Mouse (Mus musculus): ENCODE measurements around the gene Sema4d. TPM values are rescaled to one million over a fixed set of nuclear protein-coding genes. Genes with fewer than 3 reads are reported as not detected.

Sema4d gene
- polyA plus RNA-seq, 1 experiment from 2014 or later, result 12.3 TPM

DNA sequence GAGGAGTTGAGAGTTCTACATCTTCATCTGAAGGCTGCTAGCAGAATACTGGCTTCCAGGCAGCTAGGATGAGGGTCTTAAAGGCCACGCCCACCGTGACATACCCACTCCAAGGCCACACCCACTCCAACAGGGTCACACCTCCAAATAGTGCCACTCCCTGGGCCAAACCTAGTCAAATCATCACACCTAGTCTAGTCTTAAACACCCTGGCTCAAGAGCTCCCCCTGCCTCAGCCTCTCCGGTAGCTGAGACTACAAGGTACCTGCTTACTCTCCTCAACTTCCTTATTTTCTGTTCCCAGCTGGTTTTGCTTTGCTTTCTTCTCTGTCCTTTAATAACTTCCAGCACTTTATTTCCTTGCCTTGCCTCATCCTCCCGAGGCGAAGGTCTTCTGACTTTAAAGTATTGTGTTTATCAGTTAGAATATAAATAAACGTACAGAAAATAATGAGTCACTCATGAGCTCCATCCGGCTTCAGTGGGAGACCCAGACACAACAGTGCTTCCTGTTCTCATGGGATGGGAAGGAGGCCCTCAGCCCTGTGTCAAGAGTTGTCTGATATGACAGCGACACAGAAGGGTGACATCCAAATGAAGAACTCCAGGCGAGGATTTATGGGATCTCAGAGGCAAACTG is 22.4 kb upstream of the Sema4d start:
- WGBS, result 42% methylated on average over 9 of the region's 9 CpGs
- H3K27ac ChIP-seq (ENCODE audit: low read depth), result peak overlapping the region; percentile 78

DNA sequence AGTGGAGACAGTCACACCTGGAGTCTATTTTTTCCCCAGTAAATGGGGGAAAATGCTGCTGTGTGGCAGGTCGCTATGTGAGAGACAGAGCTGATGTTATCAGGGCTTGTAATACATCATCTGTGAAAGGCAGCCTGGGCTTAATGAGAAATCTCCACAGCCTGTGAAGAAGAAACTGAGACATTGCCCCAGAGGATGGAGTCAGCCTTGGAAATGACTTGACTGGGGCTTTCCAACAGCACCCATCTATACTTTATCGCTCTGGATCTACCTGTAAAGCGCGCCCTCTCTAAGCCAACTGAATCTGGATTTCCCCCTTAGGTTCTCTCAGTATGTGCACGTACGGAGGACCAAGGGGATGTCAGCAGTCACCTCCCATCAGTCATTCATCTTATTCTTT is 21.1 kb upstream of the Sema4d start:
- no peak overlapping the region for H3K4me3 ChIP-seq (ENCODE audit: low read depth, low read length)
- H3K27me3 ChIP-seq (ENCODE audit: insufficient read depth, low read length), result no peaks in the 10 kb centered on the region
- no peak overlapping the region for H3K4me2 ChIP-seq
- DNase-seq (no peak), ATAC-seq (ENCODE audit: insufficient read depth) (no peak)
- TF ChIP-seq CTCF (IDR thresholded peaks at IDR 0.05; ENCODE audit: low read depth), result no peak
- H3K4me1 ChIP-seq (ENCODE audit: insufficient read depth), result 0 out of 2 replicates have a peak, but pooled peaks cover 7% of the 10 kb centered on the region
- WGBS, result 82% methylated on average over 6 of the region's 6 CpGs
- no peaks in the 10 kb centered on the region for H3K36me3 ChIP-seq (ENCODE audit: insufficient read depth)
- no peak overlapping the region for H3K27ac ChIP-seq (ENCODE audit: low read depth)
- H3K9me3 ChIP-seq (ENCODE audit: low read depth, low read length), result no peaks in the 10 kb centered on the region
- no peak overlapping the region for H3K9ac ChIP-seq

More for the DNA sequence above, 22.4 kb upstream of the Sema4d start:
- H3K27me3 ChIP-seq (ENCODE audit: insufficient read depth, low read length), result no peaks in the 10 kb centered on the region
- peak; percentile 42 for TF ChIP-seq CTCF (IDR thresholded peaks at IDR 0.05; ENCODE audit: low read depth)
- no peaks in the 10 kb centered on the region for H3K36me3 ChIP-seq (ENCODE audit: insufficient read depth)
- H3K4me1 ChIP-seq (ENCODE audit: insufficient read depth), result 0 out of 2 replicates have a peak, but pooled peaks cover 7% of the 10 kb centered on the region
- peak; percentile 80 for ATAC-seq (ENCODE audit: insufficient read depth)
- H3K4me2 ChIP-seq, result no peak overlapping the region
- no peak overlapping the region for H3K9ac ChIP-seq
- peak; percentile 70 for DNase-seq
- no peak overlapping the region for H3K4me3 ChIP-seq (ENCODE audit: low read depth, low read length)
- H3K9me3 ChIP-seq (ENCODE audit: low read depth, low read length), result no peaks in the 10 kb centered on the region

DNA sequence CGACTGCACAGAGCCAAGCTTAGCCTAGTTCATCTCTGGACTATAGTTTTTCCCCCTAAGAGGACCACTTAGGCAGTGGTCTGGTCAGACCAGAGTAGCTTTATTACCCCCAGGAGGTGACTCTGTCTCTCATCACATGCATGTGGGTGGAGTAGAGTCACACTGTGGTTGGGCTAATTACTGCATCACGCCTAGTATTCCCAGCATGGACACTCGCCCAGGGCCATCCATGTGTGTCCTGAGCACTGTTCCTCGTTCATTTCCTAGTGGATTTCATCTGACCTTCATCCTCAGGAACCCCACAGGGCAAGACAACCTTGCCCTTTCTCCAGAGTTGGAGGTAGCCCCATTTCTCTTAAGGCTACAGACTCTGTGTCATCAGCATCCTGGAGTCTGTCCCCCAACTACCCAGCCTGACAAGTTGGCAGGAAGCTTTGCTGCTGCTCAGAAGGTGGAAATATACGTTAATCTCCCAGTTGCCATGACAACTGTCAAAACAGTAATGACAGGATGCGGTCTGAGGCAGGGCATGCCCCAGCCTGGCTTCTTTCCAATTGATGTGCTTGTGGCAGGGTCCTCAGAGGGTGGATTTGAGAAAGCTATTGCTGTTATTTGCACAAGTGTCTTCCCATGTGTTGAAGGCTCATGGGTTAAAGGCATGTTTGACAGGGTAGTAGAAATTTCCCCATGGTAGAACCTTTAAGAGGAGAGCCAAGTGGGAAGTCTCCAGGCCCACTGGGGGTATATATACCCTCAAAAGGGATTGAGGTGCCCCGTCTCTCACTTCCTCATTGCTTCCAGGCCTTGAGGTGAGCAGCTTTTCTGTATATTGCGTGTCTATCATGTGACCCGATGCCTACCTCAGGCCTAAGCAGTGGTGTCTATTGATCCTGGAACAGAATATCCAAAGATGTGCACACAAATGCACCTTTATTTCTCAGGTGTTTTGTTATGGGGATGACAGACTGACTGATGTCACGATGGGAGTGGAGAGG is 20.4 kb upstream of the Sema4d start:
- H3K27ac ChIP-seq (ENCODE audit: low read depth), result no peak overlapping the region
- 54% methylated on average over 10 of the region's 10 CpGs for WGBS
- H3K36me3 ChIP-seq (ENCODE audit: insufficient read depth), result no peaks in the 10 kb centered on the region
- no peak overlapping the region for H3K4me3 ChIP-seq (ENCODE audit: low read depth, low read length)
- H3K4me1 ChIP-seq (ENCODE audit: insufficient read depth), result 0 out of 2 replicates have a peak, but pooled peaks cover 7% of the 10 kb centered on the region
- no peaks in the 10 kb centered on the region for H3K9me3 ChIP-seq (ENCODE audit: low read depth, low read length)
- H3K9ac ChIP-seq, result no peak overlapping the region
- no peak for TF ChIP-seq CTCF (IDR thresholded peaks at IDR 0.05; ENCODE audit: low read depth)
- no peak overlapping the region for H3K4me2 ChIP-seq
- DNase-seq (peak; percentile 72), ATAC-seq (ENCODE audit: insufficient read depth) (0 out of 2 replicates have a peak, but pooled peaks have one; percentile 11)
- no peaks in the 10 kb centered on the region for H3K27me3 ChIP-seq (ENCODE audit: insufficient read depth, low read length)

DNA sequence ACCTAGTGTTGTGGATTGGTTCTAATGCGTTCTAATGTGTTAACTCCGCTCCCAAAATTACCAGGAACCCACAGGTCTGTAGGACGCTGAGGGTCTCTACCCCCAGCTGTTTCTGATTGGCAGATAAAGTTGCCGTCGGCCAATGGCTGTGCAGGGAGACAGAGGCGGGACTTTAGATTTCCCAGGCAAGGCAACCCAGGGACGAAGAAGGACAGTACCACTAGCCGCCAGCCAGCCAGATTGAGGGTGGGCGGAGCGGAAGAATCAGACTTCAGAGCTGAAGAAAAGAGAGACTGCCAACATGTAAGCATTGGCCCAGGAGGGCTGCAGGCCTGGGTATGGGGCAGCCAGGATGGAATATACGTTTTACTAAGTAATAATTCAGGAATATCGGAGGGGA is 14.6 kb upstream of the Sema4d start:
- H3K4me2 ChIP-seq, result peak overlapping the region; percentile 26; the same call in 1 of the 2 replicates
- 33% methylated on average over 12 of the region's 12 CpGs for WGBS
- DNase-seq, result peak; percentile 77
- H3K9me3 ChIP-seq (ENCODE audit: low read depth, low read length), result no peaks in the 10 kb centered on the region
- H3K36me3 ChIP-seq (ENCODE audit: insufficient read depth), result no peaks in the 10 kb centered on the region
- no peak overlapping the region for H3K4me3 ChIP-seq (ENCODE audit: low read depth, low read length)
- ATAC-seq (ENCODE audit: insufficient read depth), result peak; percentile 82
- no peak for TF ChIP-seq CTCF (IDR thresholded peaks at IDR 0.05; ENCODE audit: low read depth)
- H3K4me1 ChIP-seq (ENCODE audit: insufficient read depth), result no peaks in the 10 kb centered on the region
- H3K27me3 ChIP-seq (ENCODE audit: insufficient read depth, low read length), result no peaks in the 10 kb centered on the region
- no peak overlapping the region for H3K27ac ChIP-seq (ENCODE audit: low read depth)
- H3K9ac ChIP-seq, result no peak overlapping the region

DNA sequence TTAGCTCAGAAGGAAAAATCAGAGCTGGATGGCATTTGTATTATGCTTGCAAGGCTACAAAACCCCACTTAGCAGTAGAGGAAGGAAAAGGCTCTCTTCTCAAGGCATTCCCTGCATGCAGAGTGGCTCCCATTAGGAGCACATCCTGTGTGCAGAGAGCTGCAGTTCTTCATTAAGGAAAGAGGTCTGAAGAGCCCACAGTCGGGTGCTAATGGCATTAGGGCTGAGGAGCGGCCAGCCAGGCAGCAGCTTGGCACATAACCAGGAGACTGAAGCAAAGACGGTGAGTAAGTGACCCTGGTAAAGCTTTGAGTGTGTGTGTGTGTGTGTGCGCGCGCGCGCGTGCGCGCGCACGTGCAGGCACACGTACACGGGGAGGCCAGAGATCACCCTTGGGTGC is 12.7 kb upstream of the Sema4d start:
- TF ChIP-seq CTCF (IDR thresholded peaks at IDR 0.05; ENCODE audit: low read depth), result no peak
- DNase-seq, result peak; percentile 26
- H3K4me1 ChIP-seq (ENCODE audit: insufficient read depth), result no peaks in the 10 kb centered on the region
- no peaks in the 10 kb centered on the region for H3K9me3 ChIP-seq (ENCODE audit: low read depth, low read length)
- 75% methylated on average over 15 of the region's 15 CpGs for WGBS
- no peak for ATAC-seq (ENCODE audit: insufficient read depth)
- no peak overlapping the region for H3K27ac ChIP-seq (ENCODE audit: low read depth)
- H3K9ac ChIP-seq, result no peak overlapping the region
- H3K4me3 ChIP-seq (ENCODE audit: low read depth, low read length), result no peak overlapping the region
- no peaks in the 10 kb centered on the region for H3K27me3 ChIP-seq (ENCODE audit: insufficient read depth, low read length)
- no peak overlapping the region for H3K4me2 ChIP-seq
- no peaks in the 10 kb centered on the region for H3K36me3 ChIP-seq (ENCODE audit: insufficient read depth)

DNA sequence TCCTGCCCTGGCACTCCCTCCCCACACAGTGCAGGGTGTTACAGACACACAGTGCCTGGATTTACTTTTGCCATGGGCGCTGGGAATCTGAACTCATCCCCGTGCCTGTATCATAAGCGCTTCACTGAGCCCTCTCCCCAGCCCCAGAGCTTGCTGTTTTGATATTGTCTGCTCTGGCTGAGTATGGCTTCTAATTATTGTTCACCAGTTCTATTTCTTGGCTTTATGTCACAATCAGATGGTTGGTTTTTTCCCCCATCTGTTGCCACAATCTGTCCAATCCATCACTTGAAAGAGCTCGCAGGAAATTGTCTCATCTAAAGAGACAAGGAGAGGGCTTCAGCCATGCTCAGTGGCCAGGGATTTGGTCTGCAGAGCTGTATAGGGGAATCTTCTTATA is 12.1 kb upstream of the Sema4d start:
- no peaks in the 10 kb centered on the region for H3K9me3 ChIP-seq (ENCODE audit: low read depth, low read length)
- ATAC-seq (ENCODE audit: insufficient read depth) (no peak), DNase-seq (no peak)
- no peak overlapping the region for H3K27ac ChIP-seq (ENCODE audit: low read depth)
- H3K36me3 ChIP-seq (ENCODE audit: insufficient read depth), result no peaks in the 10 kb centered on the region
- no peak for TF ChIP-seq CTCF (IDR thresholded peaks at IDR 0.05; ENCODE audit: low read depth)
- no peaks in the 10 kb centered on the region for H3K4me1 ChIP-seq (ENCODE audit: insufficient read depth)
- H3K4me3 ChIP-seq (ENCODE audit: low read depth, low read length), result no peak overlapping the region
- no peak overlapping the region for H3K4me2 ChIP-seq
- H3K9ac ChIP-seq, result no peak overlapping the region
- no peaks in the 10 kb centered on the region for H3K27me3 ChIP-seq (ENCODE audit: insufficient read depth, low read length)
- 55% methylated on average over 4 of the region's 4 CpGs for WGBS

DNA sequence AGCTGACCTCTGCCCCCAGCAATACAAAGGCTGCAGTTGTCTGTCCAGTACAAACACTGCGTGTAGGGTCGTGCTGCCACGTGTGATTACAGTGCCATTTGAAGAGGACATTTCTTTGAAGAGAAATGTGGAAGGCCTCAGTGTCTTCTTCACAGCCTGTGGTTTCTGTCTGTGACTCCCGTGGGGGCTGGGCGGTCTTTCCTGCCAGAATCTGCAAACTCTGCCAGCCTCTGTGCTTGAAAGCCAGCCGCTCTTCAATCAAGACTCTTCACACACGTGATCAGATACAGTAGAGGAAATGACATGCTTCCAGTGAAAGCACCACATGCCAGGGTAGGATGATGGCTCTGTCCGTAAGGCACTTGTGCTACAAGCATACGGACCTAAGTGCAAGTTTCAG is 7.4 kb upstream of the Sema4d start:
- no peak for TF ChIP-seq CTCF (IDR thresholded peaks at IDR 0.05; ENCODE audit: low read depth)
- H3K36me3 ChIP-seq (ENCODE audit: insufficient read depth), result no peaks in the 10 kb centered on the region
- no peaks in the 10 kb centered on the region for H3K9me3 ChIP-seq (ENCODE audit: low read depth, low read length)
- H3K4me2 ChIP-seq, result no peak overlapping the region
- H3K9ac ChIP-seq, result no peak overlapping the region
- H3K27me3 ChIP-seq (ENCODE audit: insufficient read depth, low read length), result no peaks in the 10 kb centered on the region
- no peak overlapping the region for H3K4me3 ChIP-seq (ENCODE audit: low read depth, low read length)
- WGBS, result 45% methylated on average over 9 of the region's 9 CpGs
- H3K4me1 ChIP-seq (ENCODE audit: insufficient read depth), result no peaks in the 10 kb centered on the region
- ATAC-seq (ENCODE audit: insufficient read depth) (no peak), DNase-seq (peak; percentile 36)
- no peak overlapping the region for H3K27ac ChIP-seq (ENCODE audit: low read depth)

All from lung, embryonic 14.5 days (tissue).